Mouse (Mus musculus) kidney, postnatal 10 days (tissue): ENCODE measurements around the gene Tfap2b.

Source experiments
- DNase-seq: peaks from one replicate; pipeline ENCODE4 v3.0.0; 2021; ENCODE audit warnings: mixed read lengths

Gene Tfap2b

DNA sequence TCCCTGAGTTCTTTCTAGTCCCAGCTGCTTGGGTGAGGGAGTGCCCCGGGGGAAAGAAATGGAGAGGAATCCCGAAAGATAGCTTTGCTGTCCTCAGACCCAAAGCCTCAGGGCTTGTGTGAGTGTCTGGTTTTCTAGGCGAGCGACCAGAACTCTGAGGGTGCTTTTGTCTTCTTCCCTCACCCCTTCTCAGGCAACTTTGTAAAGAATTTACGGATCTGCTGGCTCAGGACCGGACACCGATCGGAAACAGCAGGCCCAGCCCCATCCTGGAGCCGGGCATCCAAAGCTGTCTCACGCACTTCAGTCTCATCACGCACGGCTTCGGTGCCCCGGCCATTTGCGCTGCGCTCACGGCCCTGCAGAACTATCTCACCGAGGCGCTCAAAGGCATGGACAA is 25.1 kb downstream of the Tfap2b start:
- no peak for DNase-seq

GRCm38 (mm10) chr1:19234432-19235205 is 25.9 kb downstream of the Tfap2b start:
- DNase-seq, result no peak

DNA sequence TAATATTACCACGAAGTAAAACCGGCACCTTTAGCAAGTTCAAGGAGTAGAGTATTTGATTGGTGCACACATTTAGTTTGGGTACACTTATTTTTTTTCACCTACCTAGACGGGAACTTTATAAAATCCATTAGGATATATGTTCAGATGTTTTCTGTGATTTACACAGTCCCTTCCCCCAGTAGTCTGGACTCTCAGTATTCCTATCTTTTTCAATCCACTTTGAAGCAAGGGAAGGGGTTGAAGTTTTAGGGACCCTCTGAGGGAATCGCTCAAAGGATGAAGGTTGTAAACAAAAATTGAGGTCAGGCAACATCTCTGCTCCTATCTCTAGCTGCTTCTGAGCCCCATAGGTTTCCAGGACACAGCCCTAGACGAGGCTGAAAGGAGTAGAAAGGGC is 27.3 kb downstream of the Tfap2b start:
- no peak for DNase-seq

DNA sequence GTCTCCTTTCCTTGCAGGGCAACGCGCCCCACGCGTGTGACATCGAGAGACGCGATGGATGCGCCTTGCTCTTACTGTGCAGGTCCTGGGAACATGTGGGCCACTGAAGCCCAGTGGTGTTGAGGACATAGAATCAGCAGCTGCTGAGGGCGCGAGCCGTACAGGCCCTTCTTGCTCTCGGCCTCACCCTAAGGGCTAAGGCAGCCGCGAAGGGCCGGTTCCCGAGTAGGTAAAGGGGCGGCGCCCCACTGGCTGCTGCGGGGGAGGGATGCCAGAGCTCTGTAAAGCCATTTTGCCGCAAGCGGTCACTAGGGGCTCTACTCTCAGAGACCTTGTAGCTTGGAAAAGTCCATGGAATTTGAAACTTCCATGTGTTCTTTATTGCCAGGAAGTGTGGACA is 27.9 kb downstream of the Tfap2b start:
- peak; percentile 42 for DNase-seq

- no peak for DNase-seq
Measured at GRCm38 (mm10) chr1:19237061-19237460, 28.3 kb downstream of the Tfap2b start.

DNA sequence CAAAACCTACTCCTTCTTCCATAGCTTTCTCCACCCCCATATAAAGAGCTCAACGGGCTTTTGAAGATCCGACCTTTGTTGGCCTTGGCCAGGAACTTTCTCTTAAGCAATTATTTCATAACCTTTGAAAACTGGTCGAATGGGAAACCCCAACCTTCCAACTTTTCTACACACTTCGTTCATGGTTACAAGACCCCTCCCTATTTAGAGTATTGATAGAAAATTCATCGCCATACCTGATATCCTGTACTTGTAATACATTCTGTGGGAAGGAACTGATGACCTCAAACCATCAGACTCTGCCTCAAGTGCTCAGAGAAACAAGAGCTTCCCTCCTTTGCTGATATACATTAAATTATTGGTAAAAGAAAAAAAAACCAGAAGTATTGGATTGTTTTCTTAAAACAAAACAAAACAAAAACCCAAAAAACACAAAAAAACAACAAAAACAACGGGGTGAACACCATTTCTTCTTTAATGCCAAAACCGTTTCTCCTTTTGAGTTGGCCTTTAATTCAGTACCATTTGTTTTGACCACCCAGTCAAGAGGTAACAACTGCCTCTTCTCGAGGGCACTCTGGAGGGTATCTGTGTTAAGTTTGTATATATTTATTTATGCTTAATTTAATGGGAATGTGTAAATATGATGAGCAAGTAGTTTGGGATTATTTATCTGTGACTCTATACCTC is 29.2 kb downstream of the Tfap2b start:
- no peak for DNase-seq

GRCm38 (mm10) chr1:19240054-19240453 is 31.3 kb downstream of the Tfap2b start:
- no peak for DNase-seq

DNA sequence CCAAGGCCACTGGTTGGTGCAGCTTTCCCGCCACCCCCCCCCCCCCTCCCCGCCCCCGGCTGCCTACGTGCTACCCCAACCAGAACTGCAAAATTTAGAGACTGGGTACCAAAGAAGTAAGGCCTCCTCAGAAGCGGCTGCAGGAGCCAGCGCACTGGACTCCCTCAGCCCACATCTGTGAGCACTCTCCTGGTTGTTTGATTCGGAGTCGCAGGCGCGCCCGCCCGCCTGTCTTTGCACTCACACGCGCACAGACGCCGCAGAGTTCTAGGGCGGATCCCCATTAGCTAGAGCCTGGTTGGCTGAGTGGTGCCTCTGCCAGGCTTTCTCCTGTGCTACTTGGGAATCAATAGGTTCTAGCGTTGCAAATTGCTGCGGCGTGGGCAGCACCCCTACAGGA is 32.6 kb downstream of the Tfap2b start:
- peak; percentile 37 for DNase-seq

DNA sequence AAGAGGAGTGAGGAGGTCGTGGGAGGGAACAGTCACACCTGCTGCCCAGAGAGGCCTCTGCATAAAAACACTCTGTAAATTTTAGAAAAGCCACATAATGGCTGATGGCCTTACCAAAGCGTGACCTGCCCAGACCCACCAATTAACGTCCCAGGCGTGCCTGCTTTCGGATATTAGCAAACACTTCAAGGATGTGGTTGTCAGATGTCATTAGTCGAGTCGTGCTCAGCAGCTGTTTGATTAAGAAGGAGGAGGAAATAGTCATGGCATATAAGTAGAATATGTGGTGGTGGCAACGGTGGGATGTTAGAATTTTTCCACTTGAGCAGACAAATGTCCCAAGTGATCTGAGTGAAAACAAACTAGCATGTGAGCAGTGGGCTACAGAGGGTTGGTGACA is 33.3 kb downstream of the Tfap2b start:
- DNase-seq, result no peak

DNA sequence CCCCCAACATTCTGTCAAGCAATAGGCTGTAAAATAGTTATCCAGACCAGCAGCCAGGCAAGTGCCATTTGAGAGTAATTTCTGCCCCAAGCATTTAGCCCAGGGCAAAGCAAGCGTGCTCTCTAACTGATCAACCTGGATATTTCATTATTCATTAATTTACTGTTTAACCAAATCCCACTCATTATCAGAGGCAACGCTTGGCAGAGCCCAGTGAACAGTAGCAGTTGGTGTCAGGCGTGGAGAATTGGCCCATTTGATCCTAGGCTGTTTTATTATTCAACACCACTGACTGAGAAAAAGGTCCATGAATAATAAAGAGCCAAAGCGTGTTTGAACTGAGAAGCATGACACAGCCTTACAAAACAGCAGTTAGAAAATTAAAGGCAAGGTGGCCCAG is 36.3 kb downstream of the Tfap2b start:
- DNase-seq, result peak; percentile 58

GRCm38 (mm10) chr1:19251286-19251685 is 42.6 kb downstream of the Tfap2b start:
- DNase-seq, result no peak

GRCm38 (mm10) chr1:19269596-19269995 is 60.9 kb downstream of the Tfap2b start:
- DNase-seq, result no peak
